Mouse (Mus musculus) CD4-positive, CD25-positive, alpha-beta regulatory T cell, adult 2 months (primary cell): Measurements from ENCODE around the gene Tom1l2.

Source experiments
- DNase-seq: peaks from one replicate; pipeline ENCODE4 v3.0.0-alpha.2; 2012; ENCODE audit warnings: low read depth, low spot score

Gene Tom1l2

GRCm38 (mm10) chr11:60232441-60233058, 120.2 kb downstream of the Tom1l2 start:
- peak; percentile 31 for DNase-seq

- peak; percentile 49 for DNase-seq
These were observed 120.8 kb downstream of the Tom1l2 start for GRCm38 (mm10) chr11:60231951-60232350.

GRCm38 (mm10) chr11:60231326-60231725, 121.4 kb downstream of the Tom1l2 start:
- DNase-seq, result no peak

GRCm38 (mm10) chr11:60230512-60230911, 122.2 kb downstream of the Tom1l2 start:
- no peak for DNase-seq

- no peak for DNase-seq
These were observed 122.9 kb downstream of the Tom1l2 start for GRCm38 (mm10) chr11:60229821-60230220.

- DNase-seq, result no peak
These were observed 124.2 kb downstream of the Tom1l2 start for GRCm38 (mm10) chr11:60228525-60228924.

GRCm38 (mm10) chr11:60225874-60226273, 126.8 kb downstream of the Tom1l2 start:
- no peak for DNase-seq

- DNase-seq, result no peak
These were observed 128.0 kb downstream of the Tom1l2 start for GRCm38 (mm10) chr11:60224676-60225075.

GRCm38 (mm10) chr11:60222469-60223236, 130.1 kb downstream of the Tom1l2 start, which contains the start of gene Srebf1:
Gene Srebf1 (minus strand): TSS chr11:60222581.
- DNase-seq, result peak; percentile 90

- DNase-seq, result no peak
These were observed 130.6 kb downstream of the Tom1l2 start for GRCm38 (mm10) chr11:60222085-60222468.

- no peak for DNase-seq
These were observed 131.3 kb downstream of the Tom1l2 start for GRCm38 (mm10) chr11:60221425-60221824.

- DNase-seq, result peak; percentile 95
These were observed 132.4 kb downstream of the Tom1l2 start for GRCm38 (mm10) chr11:60220291-60220804.

- peak; percentile 64 for DNase-seq
These were observed 133.1 kb downstream of the Tom1l2 start for GRCm38 (mm10) chr11:60219609-60220008.

- no peak for DNase-seq
These were observed 135.2 kb downstream of the Tom1l2 start for GRCm38 (mm10) chr11:60217467-60217866.

GRCm38 (mm10) chr11:60216671-60217070, 136.0 kb downstream of the Tom1l2 start:
- no peak for DNase-seq

GRCm38 (mm10) chr11:60213266-60213665, 139.4 kb downstream of the Tom1l2 start:
- no peak for DNase-seq

GRCm38 (mm10) chr11:60211761-60212160, 140.9 kb downstream of the Tom1l2 start:
- no peak for DNase-seq

- no peak for DNase-seq
These were observed 141.6 kb downstream of the Tom1l2 start for GRCm38 (mm10) chr11:60211152-60211551.

GRCm38 (mm10) chr11:60210305-60210724, 142.4 kb downstream of the Tom1l2 start:
- peak; percentile 97 for DNase-seq

GRCm38 (mm10) chr11:60209933-60210249, 142.8 kb downstream of the Tom1l2 start:
- no peak for DNase-seq

- DNase-seq, result no peak
These were observed 143.3 kb downstream of the Tom1l2 start for GRCm38 (mm10) chr11:60209217-60209932.

GRCm38 (mm10) chr11:60208712-60209111, 144.0 kb downstream of the Tom1l2 start:
- no peak for DNase-seq
